Mouse (Mus musculus) 416B (cell line): ENCODE measurements around the gene Foxn2.
A peak's percentile ranks its signal among the peaks of the same experiment; 100 is the strongest.
"Not testable (repeated sequence)": the region's sequence is repeated elsewhere in the genome, so short reads cannot be mapped to it uniquely, and the experiment has no call there.

ENCODE experiments used
- DNase-seq: peaks from one replicate; pipeline ENCODE4 v3.0.0; 2011; ENCODE audit warnings: low read depth

The Foxn2 gene

GRCm38 (mm10) chr17:88440285-88441000 lies at the start of gene Foxn2:
Gene Foxn2 (plus strand): TSS chr17:88440711.
- peak; percentile 91 for DNase-seq

GRCm38 (mm10) chr17:88397501-88397900 lies 43.0 kb upstream of the Foxn2 start:
- DNase-seq: no peak

GRCm38 (mm10) chr17:88398090-88398489 lies 42.4 kb upstream of the Foxn2 start:
- DNase-seq: no peak

GRCm38 (mm10) chr17:88398854-88399253 lies 41.7 kb upstream of the Foxn2 start:
- no peak for DNase-seq

- DNase-seq: no peak
These were observed 40.4 kb upstream of the Foxn2 start for GRCm38 (mm10) chr17:88400122-88400521.

- DNase-seq: no peak
These were observed 39.6 kb upstream of the Foxn2 start for GRCm38 (mm10) chr17:88400702-88401475.

- DNase-seq: peak; percentile 32
These were observed 37.2 kb upstream of the Foxn2 start for GRCm38 (mm10) chr17:88403269-88403668.

GRCm38 (mm10) chr17:88404471-88404870 lies 36.0 kb upstream of the Foxn2 start:
- DNase-seq: no peak

- DNase-seq: no peak
These were observed 35.4 kb upstream of the Foxn2 start for GRCm38 (mm10) chr17:88405076-88405475.

GRCm38 (mm10) chr17:88409706-88410105 lies 30.8 kb upstream of the Foxn2 start:
- DNase-seq: no peak

- DNase-seq: peak; percentile 15
These were observed 27.2 kb upstream of the Foxn2 start for GRCm38 (mm10) chr17:88413155-88413836.

GRCm38 (mm10) chr17:88420426-88420825 lies 20.1 kb upstream of the Foxn2 start:
- no peak for DNase-seq

- no peak for DNase-seq
These were observed 19.3 kb upstream of the Foxn2 start for GRCm38 (mm10) chr17:88421246-88421645.

GRCm38 (mm10) chr17:88430719-88431118 lies 9.8 kb upstream of the Foxn2 start:
- no peak for DNase-seq

GRCm38 (mm10) chr17:88431486-88431885 lies 9.0 kb upstream of the Foxn2 start:
- DNase-seq: peak; percentile 15

- DNase-seq: no peak
These were observed 8.5 kb upstream of the Foxn2 start for GRCm38 (mm10) chr17:88431987-88432386.

GRCm38 (mm10) chr17:88435322-88435721 lies 5.2 kb upstream of the Foxn2 start:
- DNase-seq: no peak

GRCm38 (mm10) chr17:88436284-88436683 lies 4.2 kb upstream of the Foxn2 start:
- no peak for DNase-seq

- not testable (repeated sequence) for DNase-seq
These were observed 3.8 kb upstream of the Foxn2 start for GRCm38 (mm10) chr17:88436749-88437148.

- DNase-seq: no peak
These were observed 3.1 kb upstream of the Foxn2 start for GRCm38 (mm10) chr17:88437391-88437790.

- DNase-seq: peak; percentile 16
These were observed 918 bp upstream of the Foxn2 start for GRCm38 (mm10) chr17:88439536-88440050.

GRCm38 (mm10) chr17:88441001-88441431 lies 505 bp downstream of the Foxn2 start:
- DNase-seq: peak; percentile 12
